Mouse (Mus musculus): Measurements from ENCODE around the gene Themis3. TPM values are rescaled to one million over a fixed set of nuclear protein-coding genes. Genes with fewer than 3 reads are reported as not detected.

Gene Themis3
- polyA plus RNA-seq, 1 experiment from 2014 or later, result not detected

DNA sequence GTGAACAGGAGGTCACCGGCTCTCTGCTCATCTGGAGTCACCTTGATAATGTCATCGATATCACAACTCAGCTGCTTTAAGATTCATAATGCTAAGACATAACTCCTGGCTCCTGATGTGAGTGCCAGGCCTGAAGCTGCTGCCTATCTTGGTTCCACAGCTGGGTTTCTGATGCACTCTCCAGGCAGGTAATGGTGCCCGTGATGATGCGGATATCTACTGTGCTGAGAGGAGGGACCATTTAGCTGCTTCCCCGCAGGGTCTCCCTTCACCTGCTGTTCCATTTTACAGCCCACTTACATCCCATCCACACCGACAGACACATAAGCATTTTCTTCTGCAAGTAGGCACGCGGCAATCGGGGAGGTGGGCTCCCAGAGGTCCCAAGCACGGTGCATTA, 7.7 kb downstream of the Themis3 start:
- H3K9me3 ChIP-seq, result no peaks in the 10 kb centered on the region
- no peak for ATAC-seq (ENCODE audit: insufficient number of reproducible peaks, insufficient read depth, low FRiP score, low TSS enrichment)
- H3K4me2 ChIP-seq (replicated peaks), result no peak overlapping the region
- no peaks in the 10 kb centered on the region for H3K36me3 ChIP-seq
- peaks cover 5% of the 10 kb centered on the region; the same call in 1 of the 2 replicates for H3K4me1 ChIP-seq
- H3K27ac ChIP-seq, result no peak overlapping the region
- H3K4me3 ChIP-seq, result no peak overlapping the region
- no peaks in the 10 kb centered on the region for H3K27me3 ChIP-seq
- no peak overlapping the region for H3K9ac ChIP-seq
- 90% methylated on average over 10 of the region's 10 CpGs for WGBS

DNA sequence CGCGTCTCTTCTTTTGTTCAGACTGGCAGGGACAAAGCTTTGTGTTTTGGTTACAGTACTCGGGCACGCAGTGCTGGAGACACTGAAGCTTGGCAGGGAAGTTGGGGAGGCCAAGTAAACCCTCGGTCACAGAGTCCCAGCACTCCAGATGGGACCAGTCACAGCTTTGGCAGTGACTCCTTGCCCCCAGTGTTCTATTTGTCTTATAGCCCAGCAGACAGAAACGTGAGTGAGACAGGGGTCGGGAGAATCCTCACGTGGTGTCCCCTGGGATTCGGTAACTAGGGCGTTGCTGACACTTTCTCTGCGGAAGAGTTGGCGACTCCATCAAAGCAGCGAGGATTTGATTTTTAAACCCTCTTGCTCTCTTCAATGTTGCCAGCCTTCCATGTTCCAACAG, 8.3 kb downstream of the Themis3 start:
- 81% methylated on average over 13 of the region's 13 CpGs for WGBS
- H3K9me3 ChIP-seq, result no peaks in the 10 kb centered on the region
- no peak overlapping the region for H3K4me2 ChIP-seq (replicated peaks)
- H3K4me3 ChIP-seq, result no peak overlapping the region
- H3K9ac ChIP-seq, result no peak overlapping the region
- ATAC-seq (ENCODE audit: insufficient number of reproducible peaks, insufficient read depth, low FRiP score, low TSS enrichment), result no peak
- no peak overlapping the region for H3K27ac ChIP-seq
- H3K36me3 ChIP-seq, result no peaks in the 10 kb centered on the region
- peaks cover 5% of the 10 kb centered on the region; the same call in 1 of the 2 replicates for H3K4me1 ChIP-seq
- no peaks in the 10 kb centered on the region for H3K27me3 ChIP-seq

DNA sequence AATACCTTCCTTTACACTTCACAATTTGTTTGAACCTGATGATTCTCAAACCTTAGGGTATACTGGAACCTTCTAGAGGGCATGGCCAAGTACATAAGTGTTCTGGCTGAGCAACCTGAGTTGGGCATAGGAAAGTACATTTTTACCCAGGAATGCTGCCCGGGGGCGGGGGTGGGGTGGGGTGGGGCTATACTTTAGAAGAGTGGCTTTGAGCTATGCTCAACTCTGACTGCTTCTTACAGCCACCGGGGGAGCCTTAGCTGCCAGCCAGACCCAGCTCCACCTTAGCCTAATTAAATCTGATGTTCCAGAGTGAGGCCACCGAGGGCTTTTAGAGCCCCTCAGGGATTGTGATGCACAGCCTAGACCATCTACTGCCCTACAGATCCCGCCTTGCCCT, 13.4 kb downstream of the Themis3 start:
- no peaks in the 10 kb centered on the region for H3K9me3 ChIP-seq
- no peaks in the 10 kb centered on the region for H3K27me3 ChIP-seq
- H3K4me3 ChIP-seq, result no peak overlapping the region
- no peak overlapping the region for H3K4me2 ChIP-seq (replicated peaks)
- no peak overlapping the region for H3K9ac ChIP-seq
- WGBS, result 52% methylated on average over 5 of the region's 5 CpGs
- no peak overlapping the region for H3K27ac ChIP-seq
- no peaks in the 10 kb centered on the region for H3K4me1 ChIP-seq
- H3K36me3 ChIP-seq, result no peaks in the 10 kb centered on the region
- ATAC-seq (ENCODE audit: insufficient number of reproducible peaks, insufficient read depth, low FRiP score, low TSS enrichment), result 0 out of 2 replicates have a peak, but pooled peaks have one; percentile 15

DNA sequence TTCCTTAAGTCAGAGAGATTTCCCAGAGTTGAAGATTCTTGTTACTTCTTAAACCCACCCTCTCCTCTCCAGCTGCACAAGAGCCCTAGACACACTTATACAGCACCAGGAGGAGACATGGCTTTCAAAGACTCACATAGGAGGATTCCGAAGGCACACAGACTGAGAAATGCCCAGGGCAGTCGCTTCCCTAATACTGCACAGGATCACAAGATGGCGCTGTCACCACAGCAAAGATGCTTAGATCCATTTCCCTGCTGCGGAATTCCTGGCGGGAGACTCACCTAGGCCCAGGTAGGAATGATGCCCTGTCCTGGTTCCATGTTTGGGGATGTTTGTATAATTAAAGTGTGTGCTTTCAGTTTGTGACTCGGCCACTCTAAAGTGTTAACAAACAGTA, 16.4 kb downstream of the Themis3 start:
- ATAC-seq (ENCODE audit: insufficient number of reproducible peaks, insufficient read depth, low FRiP score, low TSS enrichment), result no peak
- 17% methylated on average over 6 of the region's 6 CpGs for WGBS
- H3K4me2 ChIP-seq (replicated peaks), result no peak overlapping the region

DNA sequence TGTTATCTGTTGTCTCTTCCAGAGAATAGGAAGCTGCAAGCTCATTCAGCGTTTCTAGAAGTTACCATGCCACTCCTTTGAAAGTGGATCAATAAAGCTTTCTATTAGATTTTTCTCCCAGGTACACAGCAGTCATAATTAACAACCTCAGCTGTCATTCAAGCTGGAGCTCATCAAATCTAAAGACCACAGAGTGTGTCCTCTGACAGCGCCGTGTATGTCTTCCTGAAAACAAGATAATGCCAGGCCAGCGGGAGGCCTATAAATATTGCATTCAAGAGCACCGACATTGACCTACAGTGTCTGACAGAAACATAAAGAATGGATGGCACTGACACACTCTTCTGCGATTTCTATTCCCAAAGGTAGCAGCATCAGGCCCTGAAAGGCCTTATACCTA, 16.9 kb downstream of the Themis3 start:
- Histone ChIP-seq H3K9me3 (no peaks in the 10 kb centered on the region), H3K36me3 (no peaks in the 10 kb centered on the region), H3K4me1 (no peaks in the 10 kb centered on the region), H3K4me3 (no peak overlapping the region), H3K9ac (no peak overlapping the region), H3K27me3 (no peaks in the 10 kb centered on the region), H3K27ac (no peak overlapping the region), H3K4me2 (replicated peaks) (no peak overlapping the region)
- WGBS, result 82% methylated on average over 6 of the region's 6 CpGs
- ATAC-seq (ENCODE audit: insufficient number of reproducible peaks, insufficient read depth, low FRiP score, low TSS enrichment), result no peak

More for the DNA sequence above, 16.4 kb downstream of the Themis3 start:
- no peaks in the 10 kb centered on the region for H3K27me3 ChIP-seq
- no peaks in the 10 kb centered on the region for H3K36me3 ChIP-seq
- H3K4me1 ChIP-seq, result no peaks in the 10 kb centered on the region
- H3K9me3 ChIP-seq, result no peaks in the 10 kb centered on the region
- H3K9ac ChIP-seq, result no peak overlapping the region
- no peak overlapping the region for H3K4me3 ChIP-seq
- H3K27ac ChIP-seq, result no peak overlapping the region

DNA sequence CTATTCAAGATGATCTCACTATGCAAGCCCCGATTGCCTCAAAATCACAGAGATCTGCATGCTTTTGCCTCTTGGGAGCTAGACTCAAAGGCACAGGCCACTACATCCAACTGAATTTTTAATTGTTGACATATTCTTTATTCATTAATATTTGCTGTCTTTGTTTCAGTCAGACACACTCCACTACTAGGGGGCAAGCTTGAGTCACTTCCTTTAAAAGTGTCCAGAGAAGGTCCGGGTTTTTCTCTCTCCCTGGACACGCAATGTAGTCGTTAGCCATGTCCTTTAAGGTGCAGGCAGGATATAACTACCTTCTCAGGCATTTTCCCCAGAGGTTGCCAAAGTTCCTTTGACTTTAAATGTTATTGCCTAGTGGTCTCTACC, 21.8 kb downstream of the Themis3 start:
- H3K36me3 ChIP-seq, result no peaks in the 10 kb centered on the region
- ATAC-seq (ENCODE audit: insufficient number of reproducible peaks, insufficient read depth, low FRiP score, low TSS enrichment), result no peak
- WGBS, result 68% methylated on average over 4 of the region's 4 CpGs
- H3K9me3 ChIP-seq, result no peaks in the 10 kb centered on the region
- no peak overlapping the region for H3K4me3 ChIP-seq
- no peak overlapping the region for H3K27ac ChIP-seq
- H3K4me1 ChIP-seq, result no peaks in the 10 kb centered on the region
- no peak overlapping the region for H3K9ac ChIP-seq
- H3K27me3 ChIP-seq, result no peaks in the 10 kb centered on the region
- H3K4me2 ChIP-seq (replicated peaks), result no peak overlapping the region

DNA sequence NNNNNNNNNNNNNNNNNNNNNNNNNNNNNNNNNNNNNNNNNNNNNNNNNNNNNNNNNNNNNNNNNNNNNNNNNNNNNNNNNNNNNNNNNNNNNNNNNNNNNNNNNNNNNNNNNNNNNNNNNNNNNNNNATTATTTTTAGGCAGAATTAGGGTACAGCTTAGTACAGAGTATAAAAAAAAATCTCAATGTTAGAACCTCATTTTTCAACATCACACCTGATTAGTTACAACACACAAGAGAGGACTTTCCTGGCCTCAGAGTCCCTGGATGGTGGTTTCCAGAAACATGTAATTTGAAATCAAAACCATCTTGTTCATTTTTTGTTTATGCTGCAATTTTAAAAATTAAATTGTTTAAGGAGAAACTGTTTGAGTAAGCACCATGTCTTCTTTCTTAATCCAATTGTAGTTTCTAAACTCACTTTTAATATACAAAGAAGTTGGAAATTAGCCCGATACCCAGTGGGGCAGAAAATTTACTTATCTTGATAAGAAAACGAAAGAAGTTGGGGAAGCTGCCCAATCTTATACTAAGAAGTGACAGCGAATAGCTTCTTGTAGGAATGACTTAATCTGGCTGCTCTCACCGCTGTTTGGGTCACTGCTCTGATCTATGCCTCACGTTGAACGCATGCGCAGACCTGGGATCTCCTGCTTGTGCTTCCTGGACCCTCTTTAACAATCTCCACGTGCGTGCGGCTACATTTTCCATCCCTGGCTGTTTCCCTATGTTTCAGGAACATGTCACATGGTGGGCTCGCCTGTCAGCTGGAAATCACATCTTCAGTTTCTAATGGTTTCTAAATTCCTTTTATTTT, 22.4 kb downstream of the Themis3 start:
- WGBS, result 71% methylated on average over 11 of the region's 11 CpGs
- H3K27me3 ChIP-seq, result no peaks in the 10 kb centered on the region
- H3K27ac ChIP-seq, result no peak overlapping the region
- no peak for ATAC-seq (ENCODE audit: insufficient number of reproducible peaks, insufficient read depth, low FRiP score, low TSS enrichment)
- H3K4me1 ChIP-seq, result no peaks in the 10 kb centered on the region
- H3K9me3 ChIP-seq, result no peaks in the 10 kb centered on the region
- no peak overlapping the region for H3K4me2 ChIP-seq (replicated peaks)
- no peaks in the 10 kb centered on the region for H3K36me3 ChIP-seq
- H3K4me3 ChIP-seq, result no peak overlapping the region
- no peak overlapping the region for H3K9ac ChIP-seq

DNA sequence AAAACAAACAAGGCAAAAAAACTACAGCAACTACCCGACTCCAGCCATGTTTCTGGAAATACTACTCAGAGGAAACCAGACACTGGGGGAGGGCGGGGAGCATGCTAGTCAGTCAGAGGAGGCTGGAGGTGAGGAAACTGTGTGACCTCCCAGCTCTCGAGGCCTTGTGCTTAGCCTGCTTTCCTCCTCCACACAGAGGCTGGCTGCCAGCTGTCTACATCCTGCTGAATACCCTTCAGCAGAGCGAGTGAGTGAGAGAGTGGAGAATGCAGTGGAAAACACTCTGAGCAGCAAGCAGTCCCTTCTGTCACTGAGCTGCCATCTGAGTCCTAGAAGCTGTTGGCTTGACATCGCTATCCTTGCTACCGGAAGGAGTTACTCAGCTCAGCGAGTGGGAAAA, 30.2 kb downstream of the Themis3 start:
- 57% methylated on average over 7 of the region's 7 CpGs for WGBS
- Histone ChIP-seq H3K9me3 (no peaks in the 10 kb centered on the region), H3K4me2 (replicated peaks) (no peak overlapping the region), H3K4me3 (no peak overlapping the region), H3K36me3 (no peaks in the 10 kb centered on the region), H3K9ac (no peak overlapping the region), H3K27ac (no peak overlapping the region), H3K4me1 (no peaks in the 10 kb centered on the region), H3K27me3 (no peaks in the 10 kb centered on the region)
- no peak for ATAC-seq (ENCODE audit: insufficient number of reproducible peaks, insufficient read depth, low FRiP score, low TSS enrichment)

DNA sequence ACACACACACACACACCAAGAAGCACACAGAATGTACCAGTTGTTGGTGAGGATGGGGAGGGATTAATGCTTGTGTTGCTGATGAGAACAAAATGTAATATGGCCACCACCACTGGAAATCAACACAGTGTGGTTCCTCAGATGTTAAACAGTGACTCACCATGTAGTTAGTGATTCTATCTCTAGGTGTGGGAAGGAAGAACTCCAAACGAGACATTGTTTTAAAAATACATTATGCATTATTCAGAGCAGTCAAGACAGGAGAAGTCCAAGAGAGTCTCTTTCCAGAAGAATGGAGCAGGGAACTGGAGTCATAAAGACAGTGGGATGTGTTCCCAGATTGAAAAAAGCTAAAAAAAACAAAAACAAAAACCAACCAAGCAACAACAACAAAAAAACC, 30.9 kb downstream of the Themis3 start:
- Histone ChIP-seq H3K9me3 (no peaks in the 10 kb centered on the region), H3K4me3 (no peak overlapping the region), H3K27me3 (no peaks in the 10 kb centered on the region), H3K9ac (no peak overlapping the region), H3K4me1 (no peaks in the 10 kb centered on the region), H3K27ac (no peak overlapping the region), H3K36me3 (no peaks in the 10 kb centered on the region), H3K4me2 (replicated peaks) (no peak overlapping the region)
- ATAC-seq (ENCODE audit: insufficient number of reproducible peaks, insufficient read depth, low FRiP score, low TSS enrichment), result no peak
- 80% methylated on average over 1 of the region's 1 CpGs for WGBS

DNA sequence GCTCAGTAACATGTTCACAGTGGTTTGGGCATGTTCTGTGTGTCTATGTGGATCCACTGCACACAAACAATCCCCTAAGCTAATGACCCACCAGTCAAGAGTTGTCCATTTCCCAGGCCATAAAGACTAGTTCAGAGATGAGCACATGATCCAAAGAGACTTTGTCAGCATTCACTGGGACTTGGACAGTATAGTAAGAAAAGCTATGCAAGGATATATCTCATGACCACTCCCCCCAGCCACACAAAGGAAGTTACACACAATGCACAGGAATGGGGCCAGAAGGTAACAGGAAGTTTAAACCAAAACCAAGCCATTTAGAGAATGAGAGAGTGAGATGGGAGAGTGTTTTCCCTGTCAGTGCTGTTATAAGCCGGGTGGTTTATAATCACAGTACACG, 33.0 kb downstream of the Themis3 start:
- Histone ChIP-seq H3K36me3 (no peaks in the 10 kb centered on the region), H3K9ac (no peak overlapping the region), H3K27me3 (no peaks in the 10 kb centered on the region), H3K4me1 (no peaks in the 10 kb centered on the region), H3K4me2 (replicated peaks) (no peak overlapping the region), H3K27ac (no peak overlapping the region), H3K4me3 (no peak overlapping the region), H3K9me3 (no peaks in the 10 kb centered on the region)
- 80% methylated on average over 2 of the region's 2 CpGs for whole genome bisulfite sequencing
- no peak for ATAC-seq (ENCODE audit: insufficient number of reproducible peaks, insufficient read depth, low FRiP score, low TSS enrichment)

DNA sequence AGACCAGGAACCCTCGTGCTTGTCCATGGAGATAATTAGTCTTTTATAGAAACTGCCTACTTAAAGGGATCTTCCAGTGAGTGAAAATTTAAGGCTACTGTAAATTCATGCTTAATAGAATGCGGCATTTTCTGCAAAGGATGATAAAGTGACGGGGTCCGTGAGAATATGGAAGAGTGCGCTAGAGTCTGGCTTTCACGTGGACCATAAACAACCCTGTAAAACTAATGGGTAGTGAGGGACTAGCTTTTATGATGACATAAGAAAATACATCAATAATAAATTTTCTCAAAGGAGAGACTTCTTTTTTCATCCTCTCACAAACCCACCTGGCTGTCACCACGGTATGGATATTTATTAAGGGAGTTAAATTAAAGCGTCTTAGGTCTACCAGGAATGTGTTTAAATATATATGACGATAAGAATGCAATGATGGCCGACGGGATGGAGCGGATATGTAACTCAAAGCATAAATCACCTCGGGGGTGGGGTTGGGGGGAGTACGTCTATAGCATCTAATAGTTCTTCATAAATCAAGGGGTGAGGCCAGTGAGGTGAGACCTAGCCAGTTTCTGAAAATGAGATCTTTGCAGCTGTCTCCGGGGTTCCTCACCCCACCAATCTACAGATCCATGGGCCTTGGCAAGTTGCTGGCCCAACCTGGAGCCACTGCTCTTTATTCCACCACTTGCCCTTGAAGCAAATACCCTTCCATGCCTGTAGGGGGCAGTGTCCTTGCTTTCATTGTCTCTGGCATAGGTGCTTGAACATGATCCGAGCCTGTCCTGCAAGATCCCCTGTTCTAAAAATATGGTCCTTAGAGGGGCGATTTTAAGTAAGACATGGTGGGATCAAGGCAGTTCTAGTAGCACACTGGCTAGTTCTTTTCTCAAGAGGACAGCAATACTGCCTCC, 35.8 kb downstream of the Themis3 start:
- H3K9ac ChIP-seq, result no peak overlapping the region
- H3K27me3 ChIP-seq, result no peaks in the 10 kb centered on the region
- WGBS, result 91% methylated on average over 17 of the region's 17 CpGs
- H3K9me3 ChIP-seq, result no peaks in the 10 kb centered on the region
- H3K36me3 ChIP-seq, result no peaks in the 10 kb centered on the region
- no peak for ATAC-seq (ENCODE audit: insufficient number of reproducible peaks, insufficient read depth, low FRiP score, low TSS enrichment)
- H3K27ac ChIP-seq, result no peak overlapping the region
- no peak overlapping the region for H3K4me3 ChIP-seq
- no peaks in the 10 kb centered on the region for H3K4me1 ChIP-seq
- no peak overlapping the region for H3K4me2 ChIP-seq (replicated peaks)

DNA sequence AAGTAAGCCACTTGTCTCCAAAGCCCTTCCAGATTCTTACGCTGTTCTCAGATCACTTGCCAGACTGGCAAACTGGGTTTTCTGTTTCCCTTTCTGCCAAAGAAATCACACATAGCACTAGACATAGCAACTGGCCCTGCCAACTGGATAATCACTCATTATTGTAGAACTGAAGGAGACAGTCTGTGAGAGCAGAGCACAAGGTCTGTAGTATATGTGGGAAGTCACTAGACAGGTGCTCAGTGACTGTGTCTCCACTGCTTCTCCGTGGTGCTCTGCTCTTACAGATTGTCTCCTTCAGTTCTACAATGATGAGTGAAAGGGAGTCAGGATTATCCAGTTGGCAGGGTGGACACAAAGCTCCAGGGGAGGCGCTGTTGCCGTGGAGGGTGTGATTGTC, 41.7 kb downstream of the Themis3 start:
- Histone ChIP-seq H3K4me1 (no peaks in the 10 kb centered on the region), H3K27me3 (no peaks in the 10 kb centered on the region), H3K9ac (no peak overlapping the region), H3K4me3 (no peak overlapping the region), H3K9me3 (no peaks in the 10 kb centered on the region), H3K36me3 (no peaks in the 10 kb centered on the region), H3K27ac (no peak overlapping the region), H3K4me2 (replicated peaks) (no peak overlapping the region)
- 82% methylated on average over 4 of the region's 4 CpGs for WGBS
- ATAC-seq (ENCODE audit: insufficient number of reproducible peaks, insufficient read depth, low FRiP score, low TSS enrichment), result no peak

All from embryonic facial prominence, embryonic 12.5 days (tissue).